Mouse (Mus musculus) E14TG2a.4 (cell line): ENCODE data around the gene Cryzl1.

Source experiments
- CTCF ChIP-seq: conservative IDR thresholded peaks from 2 replicates; pipeline ENCODE4 v1.5.1; 2014; ENCODE audit warnings: low read length
- NANOG ChIP-seq: IDR thresholded peaks from 2 replicates; pipeline ENCODE4 v1.6.1; 2014; ENCODE audit warnings: borderline replicate concordance, low read length, mixed read lengths
- POU5F1 ChIP-seq: IDR thresholded peaks from 2 replicates; pipeline ENCODE4 v1.6.1; 2014; ENCODE audit warnings: low read length, borderline replicate concordance

GRCm38 (mm10) chr16:91771334-91771733 lies 42.6 kb upstream of the Cryzl1 start:
- TF ChIP-seq CTCF (no peak), NANOG (no peak), POU5F1 (no peak)
